Mouse (Mus musculus) stomach, postnatal 0 days (tissue): ENCODE data around the gene Ccdc144b. TPM values are rescaled to one million over a fixed set of nuclear protein-coding genes. Genes with fewer than 3 reads are reported as not detected.

Experiments used
- ATAC-seq: fragments of 200-750 bp; cut with Nextera tagmentation; 2 replicates; pipeline ENCODE4 v1.8.0; 2017; ENCODE audit not compliant: low FRiP score, low TSS enrichment
- DNase-seq: peaks from one replicate; pipeline ENCODE4 v3.0.0-alpha.2; 2016; ENCODE audit warnings: low spot score
- H3K27ac ChIP-seq: fragments of 300-500 bp; sonication (generic); replicated peaks from 2 replicates; pipeline ENCODE4 v1.5.1; 2014; ENCODE audit warnings: mild to moderate bottlenecking, control low read depth
- H3K27me3 ChIP-seq: fragments of 300-500 bp; sonication (generic); 2 replicates; pipeline ENCODE4 v1.6.1; 2014; ENCODE audit warnings: low read length; ENCODE audit not compliant: control insufficient read depth, insufficient read depth
- H3K36me3 ChIP-seq: fragments of 300-500 bp; sonication (generic); 2 replicates; pipeline ENCODE4 v1.6.1; 2014; ENCODE audit warnings: low read length, mixed read lengths; ENCODE audit not compliant: control insufficient read depth, insufficient read depth
- H3K4me1 ChIP-seq: fragments of 300-500 bp; sonication (generic); replicated peaks from 2 replicates; pipeline ENCODE4 v1.6.1; 2014; ENCODE audit warnings: antibody characterized with exemption; ENCODE audit not compliant: control insufficient read depth, insufficient read depth
- H3K4me2 ChIP-seq: fragments of 300-500 bp; sonication (generic); replicated peaks from 2 replicates; pipeline ENCODE4 v1.6.1; 2014; ENCODE audit warnings: low read depth, mild to moderate bottlenecking, control low read depth, moderate library complexity
- H3K4me3 ChIP-seq: fragments of 300-500 bp; sonication (generic); 2 replicates; pipeline ENCODE4 v1.5.1; 2014; ENCODE audit warnings: low read depth, low read length, control low read depth
- H3K9ac ChIP-seq: fragments of 300-500 bp; sonication (generic); 2 replicates; pipeline ENCODE4 v1.6.1; 2014; ENCODE audit warnings: mild to moderate bottlenecking, low read length, control low read depth, mixed read lengths
- H3K9me3 ChIP-seq: fragments of 300-500 bp; sonication (generic); 2 replicates; pipeline ENCODE4 v1.6.1; 2016; ENCODE audit warnings: low read length; ENCODE audit not compliant: control insufficient read depth
- CTCF ChIP-seq: IDR thresholded peaks from 2 replicates; pipeline ENCODE4 v1.5.1; 2016; ENCODE audit warnings: antibody characterized with exemption, low read depth, mild to moderate bottlenecking, moderate library complexity
- EP300 ChIP-seq: optimal IDR thresholded peaks from 2 replicates; pipeline ENCODE3; 2016; ENCODE audit warnings: antibody characterized with exemption
- WGBS: fragments of 180-500 bp; shearing (Covaris S2); extraction: QIAGEN DNeasy Blood & Tissue Kit; methylation state at CpG from one replicate; pipeline ENCODE4 v1.1.7; 2014; 5-methylcytosine and 5-hydroxymethylcytosine counted together
- polyA plus RNA-seq: library from polyadenylated mRNA; unstranded; fragments of >200 nt; fragmentation: Nextera tagmentation; extraction: Ambion mirVana; gene quantifications from 2 replicates; pipeline ENCODE4 v1.2.1, GENCODE M21; 2015

Gene Ccdc144b
- polyA plus RNA-seq, 1 experiment from 2014 or later: not detected

- H3K27me3 ChIP-seq: no peaks in the 10 kb centered on the region
- DNase-seq (peak; percentile 57), ATAC-seq (peak; percentile 86)
- H3K9ac ChIP-seq: no peak overlapping the region
- no peak overlapping the region for H3K4me3 ChIP-seq
- TF ChIP-seq CTCF: no peak
- TF ChIP-seq EP300: no peak
- no peak overlapping the region for H3K27ac ChIP-seq
- no peak overlapping the region for H3K4me2 ChIP-seq
- no peaks in the 10 kb centered on the region for H3K4me1 ChIP-seq
- WGBS: 51% methylated on average over 11 of the region's 11 CpGs
- no peaks in the 10 kb centered on the region for H3K9me3 ChIP-seq
- H3K36me3 ChIP-seq: peaks cover 3% of the 10 kb centered on the region; the same call in 1 of the 2 replicates
These were observed 58.5 kb downstream of the Ccdc144b start for GRCm38 (mm10) chr3:35994552-35995531.

GRCm38 (mm10) chr3:35990715-35991114 is 62.6 kb downstream of the Ccdc144b start:
- no peak for DNase-seq
- WGBS: 71% methylated on average over 7 of the region's 7 CpGs
- H3K27me3 ChIP-seq: no peaks in the 10 kb centered on the region
- ATAC-seq: no peak
- no peaks in the 10 kb centered on the region for H3K4me1 ChIP-seq
- H3K9ac ChIP-seq: no peak overlapping the region
- no peak overlapping the region for H3K27ac ChIP-seq
- no peaks in the 10 kb centered on the region for H3K9me3 ChIP-seq
- peaks cover 13% of the 10 kb centered on the region for H3K36me3 ChIP-seq
- TF ChIP-seq EP300: no peak
- H3K4me2 ChIP-seq: no peak overlapping the region
- H3K4me3 ChIP-seq: no peak overlapping the region

DNA sequence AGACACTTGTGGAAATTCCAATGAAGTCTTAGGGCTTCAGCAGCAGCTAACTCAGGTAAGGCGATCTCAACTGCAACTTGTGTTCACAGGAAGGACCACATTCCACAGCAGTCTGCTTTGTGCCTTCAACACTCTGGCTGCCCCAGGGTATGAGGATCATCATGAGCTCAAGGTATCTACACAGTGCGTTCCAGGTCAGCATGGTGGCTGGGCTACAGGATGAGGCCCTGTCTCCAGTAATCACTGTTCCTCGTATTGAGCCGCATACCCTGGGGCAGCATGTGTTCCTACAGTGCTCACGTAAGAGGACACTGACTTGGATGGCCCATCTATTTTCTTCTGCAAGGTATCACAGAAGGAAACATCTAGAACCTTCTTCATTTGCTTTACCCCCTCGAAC is 65.3 kb downstream of the Ccdc144b start:
- 92% methylated on average over 6 of the region's 6 CpGs for WGBS
- no peaks in the 10 kb centered on the region for H3K27me3 ChIP-seq
- no peak overlapping the region for H3K4me2 ChIP-seq
- no peaks in the 10 kb centered on the region for H3K4me1 ChIP-seq
- H3K27ac ChIP-seq: no peak overlapping the region
- DNase-seq (no peak), ATAC-seq (no peak)
- TF ChIP-seq CTCF (no peak), EP300 (no peak)
- H3K9me3 ChIP-seq: no peaks in the 10 kb centered on the region
- H3K4me3 ChIP-seq: no peak overlapping the region
- no peak overlapping the region for H3K9ac ChIP-seq
- H3K36me3 ChIP-seq: peaks cover 20% of the 10 kb centered on the region

DNA sequence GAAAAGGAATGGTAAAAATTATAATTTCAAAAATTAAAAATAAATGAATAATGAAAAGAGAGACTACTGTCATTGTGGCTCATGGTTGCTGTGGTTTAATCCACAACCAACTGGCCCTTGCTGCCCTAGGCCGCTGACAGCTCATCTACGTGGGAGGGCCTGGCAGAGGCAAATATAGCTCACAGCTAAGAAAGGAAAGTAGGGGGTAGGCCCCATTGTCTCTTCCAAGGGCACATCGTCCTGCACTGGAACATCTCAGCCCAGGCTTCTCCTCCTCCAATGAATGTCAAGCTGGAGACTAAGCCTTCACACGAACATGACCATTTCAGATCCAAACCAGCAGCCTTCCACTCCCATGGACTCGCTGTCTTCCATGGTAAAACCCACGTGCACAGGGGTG is 67.1 kb downstream of the Ccdc144b start:
- Histone ChIP-seq H3K4me3 (no peak overlapping the region), H3K9ac (no peak overlapping the region), H3K36me3 (peaks cover 22% of the 10 kb centered on the region), H3K4me2 (no peak overlapping the region), H3K27me3 (no peaks in the 10 kb centered on the region), H3K4me1 (no peaks in the 10 kb centered on the region), H3K9me3 (no peaks in the 10 kb centered on the region), H3K27ac (no peak overlapping the region)
- TF ChIP-seq CTCF: no peak
- no peak for ATAC-seq
- DNase-seq: no peak
- WGBS: 93% methylated on average over 6 of the region's 6 CpGs

DNA sequence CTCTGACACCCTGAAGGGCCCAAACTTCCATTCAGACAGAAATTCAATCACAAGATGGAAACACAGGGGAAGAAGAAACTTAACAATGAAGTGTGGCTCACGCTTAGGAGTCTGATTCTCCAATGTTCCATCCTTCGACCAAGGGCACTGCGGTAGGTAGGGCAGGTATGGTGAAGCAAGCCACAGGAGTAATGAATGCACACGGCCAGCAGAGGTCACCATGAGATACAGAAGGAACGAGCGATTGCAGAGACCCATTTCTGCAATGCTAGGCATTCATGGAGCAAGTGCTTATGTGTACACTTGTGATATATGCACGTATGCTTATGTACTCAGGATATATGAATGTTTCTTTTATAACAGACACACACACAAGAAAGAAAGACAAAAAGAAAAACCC is 79.8 kb downstream of the Ccdc144b start:
- DNase-seq (peak; percentile 60), ATAC-seq (peak; percentile 79; the same call in 1 of the 2 replicates)
- 68% methylated on average over 7 of the region's 7 CpGs for whole genome bisulfite sequencing
- Histone ChIP-seq H3K4me3 (no peak overlapping the region), H3K4me2 (no peak overlapping the region), H3K36me3 (peaks cover 4% of the 10 kb centered on the region), H3K4me1 (no peaks in the 10 kb centered on the region), H3K27ac (no peak overlapping the region), H3K27me3 (no peaks in the 10 kb centered on the region), H3K9ac (no peak overlapping the region), H3K9me3 (no peaks in the 10 kb centered on the region)
- TF ChIP-seq EP300: no peak
- peak; percentile 81 for TF ChIP-seq CTCF

DNA sequence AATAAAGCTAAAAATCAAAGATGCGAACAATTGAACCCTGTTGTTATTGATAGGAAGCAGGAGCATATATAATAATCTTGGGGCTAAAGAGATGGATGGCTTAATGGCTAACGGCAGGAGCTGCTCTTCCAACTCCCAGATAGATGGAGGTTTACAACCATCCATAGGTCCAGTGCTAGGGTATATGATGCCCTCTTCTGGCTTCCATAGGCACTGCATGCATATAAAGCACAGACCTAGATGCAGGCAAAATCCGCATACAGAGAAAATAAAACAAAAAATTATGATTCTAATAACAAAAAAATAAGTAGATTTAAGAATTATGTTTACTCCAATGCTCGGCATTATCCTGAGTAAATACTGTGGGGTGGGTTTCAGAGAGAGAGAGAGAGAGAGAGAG is 80.4 kb downstream of the Ccdc144b start:
- TF ChIP-seq EP300: no peak
- TF ChIP-seq CTCF: peak; percentile 79

More for the DNA sequence above, 80.4 kb downstream of the Ccdc144b start:
- no peak overlapping the region for H3K4me2 ChIP-seq
- H3K4me1 ChIP-seq: no peaks in the 10 kb centered on the region
- WGBS: 77% methylated on average over 4 of the region's 4 CpGs
- H3K36me3 ChIP-seq: peaks cover 4% of the 10 kb centered on the region
- ATAC-seq: no peak
- H3K27me3 ChIP-seq: no peaks in the 10 kb centered on the region
- H3K9ac ChIP-seq: no peak overlapping the region
- DNase-seq: peak; percentile 28
- H3K9me3 ChIP-seq: no peaks in the 10 kb centered on the region
- no peak overlapping the region for H3K4me3 ChIP-seq
- H3K27ac ChIP-seq: no peak overlapping the region
